Mouse (Mus musculus): ENCODE measurements around the gene Scube1.

DNA sequence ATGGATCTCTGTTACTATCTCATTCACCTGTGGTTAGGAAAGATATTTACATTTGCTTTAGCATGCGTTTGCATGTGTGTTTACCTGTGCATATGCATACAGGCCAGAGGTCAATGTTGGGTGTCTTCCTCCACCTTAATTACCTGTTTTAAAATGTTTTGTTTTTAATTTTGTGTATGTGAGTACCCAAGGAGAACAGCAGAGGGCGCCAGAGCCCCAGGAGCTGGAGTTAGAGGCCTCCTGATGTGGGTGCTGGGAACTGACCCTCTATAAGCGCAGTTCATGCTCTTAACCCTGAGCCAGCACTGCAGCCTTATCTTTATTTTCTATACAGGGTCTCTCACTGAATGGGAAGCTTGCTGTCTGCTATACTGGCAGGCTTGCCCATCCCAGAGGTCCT, 95.1 kb downstream of the Scube1 start:
- no peak for TF ChIP-seq CTCF (IDR thresholded peaks at IDR 0.05; ENCODE audit: control insufficient read depth, insufficient read depth, insufficient read length)
- TF ChIP-seq MYOG (IDR thresholded peaks at IDR 0.05; ENCODE audit: control insufficient read depth, extremely low read depth, insufficient read length): no peak
- no peak for TF ChIP-seq MAX (IDR thresholded peaks at IDR 0.05)
- no peak for TF ChIP-seq USF1 (IDR thresholded peaks at IDR 0.05; ENCODE audit: low read depth)
- TF ChIP-seq CEBPB (IDR thresholded peaks at IDR 0.05; ENCODE audit: low read depth): no peak
